Mouse (Mus musculus) kidney, embryonic 14.5 days (tissue): ENCODE measurements around the gene Atrx. TPM values are rescaled to one million over a fixed set of nuclear protein-coding genes. Genes with fewer than 3 reads are reported as not detected.

Experiments
- ATAC-seq: fragments of 200-750 bp; cut with Nextera tagmentation; 2 replicates; pipeline ENCODE4 v1.8.0; 2017; ENCODE audit warnings: moderate number of reproducible peaks, mild to moderate bottlenecking, moderate TSS enrichment, moderate library complexity; ENCODE audit not compliant: low FRiP score, low TSS enrichment
- H3K27ac ChIP-seq: fragments of 300-500 bp; sonication (generic); 2 replicates; pipeline ENCODE4 v1.5.1; 2014; ENCODE audit warnings: low read depth, mild to moderate bottlenecking, low read length, moderate library complexity, mixed read lengths
- H3K27me3 ChIP-seq: fragments of 300-500 bp; sonication (generic); 2 replicates; pipeline ENCODE4 v1.6.1; 2014; ENCODE audit warnings: mild to moderate bottlenecking, low read length; ENCODE audit not compliant: control insufficient read depth, insufficient read depth
- H3K36me3 ChIP-seq: fragments of 300-500 bp; sonication (generic); 2 replicates; pipeline ENCODE4 v1.6.1; 2014; ENCODE audit warnings: low read length, mixed read lengths; ENCODE audit not compliant: control insufficient read depth, insufficient read depth
- H3K4me1 ChIP-seq: fragments of 300-500 bp; sonication (generic); 2 replicates; pipeline ENCODE4 v1.6.1; 2014; ENCODE audit warnings: low read length, mixed read lengths; ENCODE audit not compliant: control insufficient read depth, insufficient read depth
- H3K4me2 ChIP-seq: fragments of 300-500 bp; sonication (generic); replicated peaks from 2 replicates; pipeline ENCODE4 v1.6.1; 2014; ENCODE audit warnings: low read depth, mild to moderate bottlenecking, low read length
- H3K4me3 ChIP-seq: fragments of 300-500 bp; sonication (generic); 2 replicates; pipeline ENCODE4 v1.5.1; 2014; ENCODE audit warnings: mild to moderate bottlenecking, low read length
- H3K9ac ChIP-seq: fragments of 300-500 bp; sonication (generic); 2 replicates; pipeline ENCODE4 v1.6.1; 2014; ENCODE audit warnings: low read depth, mild to moderate bottlenecking, low read length, moderate library complexity
- H3K9me3 ChIP-seq: fragments of 300-500 bp; sonication (generic); 2 replicates; pipeline ENCODE4 v1.6.1; 2016; ENCODE audit warnings: low read length; ENCODE audit not compliant: control insufficient read depth
- WGBS: fragments of 180-500 bp; shearing (Covaris S2); extraction: QIAGEN DNeasy Blood & Tissue Kit; methylation state at CpG from one replicate; pipeline ENCODE4 v1.1.7; 2014; 5-methylcytosine and 5-hydroxymethylcytosine counted together
- polyA plus RNA-seq: library from polyadenylated mRNA; unstranded; fragments of >200 nt; fragmentation: Nextera tagmentation; extraction: Ambion mirVana; gene quantifications from 2 replicates; pipeline ENCODE4 v1.2.1, GENCODE M21; 2014

Gene Atrx
- polyA plus RNA-seq, 1 experiment from 2014 or later, result 223 TPM

- Histone ChIP-seq H3K9me3 (no peaks in the 10 kb centered on the region), H3K4me3 (no peak overlapping the region), H3K36me3 (peaks cover 5% of the 10 kb centered on the region; the same call in 1 of the 2 replicates), H3K4me2 (no peak overlapping the region), H3K4me1 (no peaks in the 10 kb centered on the region), H3K27me3 (no peaks in the 10 kb centered on the region), H3K9ac (no peak overlapping the region), H3K27ac (no peak overlapping the region)
- no peak for ATAC-seq
- 81% methylated on average over 5 of the region's 5 CpGs for WGBS
These were observed 64.8 kb downstream of the Atrx start for GRCm38 (mm10) chrX:105864367-105864766.

DNA sequence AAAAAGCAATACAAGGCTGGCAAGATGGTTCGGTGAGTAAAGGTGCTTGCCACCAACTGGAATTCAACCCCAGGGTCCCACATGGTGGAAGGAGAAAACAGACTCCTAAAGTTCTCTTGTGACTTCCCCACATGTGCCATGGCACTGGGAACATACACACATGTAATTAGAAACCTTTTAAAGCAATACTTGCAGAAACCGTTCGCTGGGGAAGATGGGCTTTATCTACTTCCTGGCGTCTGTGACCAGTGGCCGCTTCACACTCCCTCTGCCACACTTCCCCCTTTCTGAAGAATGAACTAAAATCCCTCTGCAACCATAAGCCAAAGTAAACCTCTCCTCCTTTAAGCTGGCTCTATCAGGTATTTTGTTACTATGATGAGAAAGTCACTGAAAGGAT is 104.7 kb downstream of the Atrx start:
- Histone ChIP-seq H3K4me1 (no peaks in the 10 kb centered on the region), H3K4me3 (no peak overlapping the region), H3K4me2 (no peak overlapping the region), H3K27me3 (no peaks in the 10 kb centered on the region), H3K36me3 (peaks cover 34% of the 10 kb centered on the region), H3K27ac (no peak overlapping the region), H3K9me3 (no peaks in the 10 kb centered on the region), H3K9ac (no peak overlapping the region)
- 88% methylated on average over 5 of the region's 5 CpGs for WGBS
- ATAC-seq, result no peak

- H3K9ac ChIP-seq, result no peak overlapping the region
- no peak overlapping the region for H3K4me3 ChIP-seq
- no peak overlapping the region for H3K27ac ChIP-seq
- peaks cover 3% of the 10 kb centered on the region; the same call in 1 of the 2 replicates for H3K36me3 ChIP-seq
- H3K27me3 ChIP-seq, result 0 out of 2 replicates have a peak, but pooled peaks cover 2% of the 10 kb centered on the region
- WGBS, result 61% methylated on average over 8 of the region's 8 CpGs
- ATAC-seq, result no peak
- no peaks in the 10 kb centered on the region for H3K9me3 ChIP-seq
- no peak overlapping the region for H3K4me2 ChIP-seq
- no peaks in the 10 kb centered on the region for H3K4me1 ChIP-seq
These were observed 134.3 kb downstream of the Atrx start for GRCm38 (mm10) chrX:105794806-105795403.

DNA sequence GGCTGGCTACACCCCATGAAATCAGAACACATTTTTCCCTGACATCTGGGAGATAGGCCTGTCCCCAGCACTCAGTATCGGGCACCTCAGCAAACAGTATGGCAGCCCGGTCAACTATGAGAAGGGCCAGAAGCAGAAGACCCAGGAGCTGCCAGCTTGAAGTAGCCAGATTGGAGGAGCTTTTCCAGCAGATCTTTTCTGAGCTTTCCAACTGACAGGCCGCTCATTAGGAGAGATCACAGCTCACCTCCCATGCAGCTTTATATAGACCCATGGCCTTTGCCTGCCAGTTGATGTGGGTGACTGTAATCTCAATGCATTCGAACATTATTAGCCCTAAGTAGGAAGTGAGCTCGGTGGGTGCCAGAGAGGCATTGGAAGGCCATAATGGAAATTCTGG is 155.9 kb downstream of the Atrx start:
- WGBS, result 92% methylated on average over 5 of the region's 5 CpGs
- ATAC-seq, result no peak

DNA sequence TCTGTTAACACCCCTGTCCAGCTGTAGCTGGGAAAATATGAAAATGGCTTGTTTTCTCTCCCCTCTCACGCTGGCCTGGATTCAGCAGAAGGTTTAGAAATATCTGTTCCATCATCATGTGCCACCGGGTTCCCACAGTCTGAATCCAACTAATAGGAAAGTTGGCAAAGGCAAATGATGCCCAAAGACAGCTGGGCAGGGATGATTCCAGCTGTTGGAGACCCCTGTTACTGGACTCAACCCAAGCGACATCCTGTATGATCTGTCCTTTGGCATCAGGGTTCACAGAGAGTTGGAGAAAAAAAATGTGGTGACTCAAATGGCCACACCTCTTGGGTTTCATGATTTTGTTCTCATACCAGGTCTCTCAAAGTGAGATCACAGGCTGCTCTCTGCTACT is 161.3 kb downstream of the Atrx start:
- whole genome bisulfite sequencing, result 80% methylated on average over 3 of the region's 3 CpGs
- Histone ChIP-seq H3K9ac (no peak overlapping the region), H3K27ac (no peak overlapping the region), H3K27me3 (peaks cover 29% of the 10 kb centered on the region), H3K4me3 (no peak overlapping the region), H3K4me2 (no peak overlapping the region), H3K36me3 (no peaks in the 10 kb centered on the region), H3K4me1 (no peaks in the 10 kb centered on the region), H3K9me3 (no peaks in the 10 kb centered on the region)
- no peak for ATAC-seq

More for the DNA sequence above, 155.9 kb downstream of the Atrx start:
- H3K4me2 ChIP-seq, result no peak overlapping the region
- H3K9ac ChIP-seq, result no peak overlapping the region
- no peak overlapping the region for H3K4me3 ChIP-seq
- H3K27me3 ChIP-seq, result no peaks in the 10 kb centered on the region; the same call in 1 of the 2 replicates
- no peaks in the 10 kb centered on the region for H3K36me3 ChIP-seq
- H3K4me1 ChIP-seq, result no peaks in the 10 kb centered on the region
- H3K9me3 ChIP-seq, result no peaks in the 10 kb centered on the region
- no peak overlapping the region for H3K27ac ChIP-seq

DNA sequence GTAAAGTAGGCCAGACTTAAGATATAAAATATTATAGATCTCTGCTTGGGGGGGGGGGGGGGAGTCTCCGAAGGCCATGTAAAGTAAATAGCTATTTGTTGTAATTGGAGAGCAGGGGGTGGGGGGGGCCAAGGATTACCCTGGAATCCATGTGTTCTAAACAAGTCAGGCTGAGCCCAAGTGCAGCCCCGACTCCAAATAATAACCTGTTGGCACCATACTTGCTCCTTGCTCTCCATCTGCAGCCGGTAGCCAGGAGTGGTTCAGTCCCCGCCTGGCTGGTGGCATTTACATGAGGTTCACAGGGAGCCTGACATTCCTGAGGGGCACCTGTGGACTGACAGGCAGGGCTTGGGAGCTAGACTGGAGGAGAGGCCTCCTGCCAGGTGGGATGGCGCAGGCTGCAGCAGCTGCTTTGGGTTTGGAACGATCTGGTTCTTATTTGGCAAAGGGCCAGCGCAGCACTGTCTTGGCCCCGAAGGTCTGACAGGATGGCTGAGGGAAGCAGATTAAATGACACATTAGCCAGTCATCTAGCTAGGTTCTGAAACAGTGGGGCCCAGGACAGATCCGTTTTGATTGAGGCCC is 161.9 kb downstream of the Atrx start:
- Histone ChIP-seq H3K27ac (no peak overlapping the region), H3K27me3 (peaks cover 36% of the 10 kb centered on the region), H3K4me1 (no peaks in the 10 kb centered on the region), H3K9ac (no peak overlapping the region), H3K36me3 (no peaks in the 10 kb centered on the region), H3K9me3 (no peaks in the 10 kb centered on the region), H3K4me2 (no peak overlapping the region), H3K4me3 (no peak overlapping the region)
- peak; percentile 18 for ATAC-seq
- 40% methylated on average over 9 of the region's 9 CpGs for WGBS

GRCm38 (mm10) chrX:105766013-105766412 is 163.2 kb downstream of the Atrx start:
- ATAC-seq, result no peak
- Histone ChIP-seq H3K27ac (no peak overlapping the region), H3K9ac (no peak overlapping the region), H3K4me2 (no peak overlapping the region), H3K27me3 (peaks cover 36% of the 10 kb centered on the region), H3K36me3 (no peaks in the 10 kb centered on the region), H3K4me1 (no peaks in the 10 kb centered on the region), H3K9me3 (no peaks in the 10 kb centered on the region), H3K4me3 (no peak overlapping the region)
- 50% methylated on average over 6 of the region's 6 CpGs for WGBS

DNA sequence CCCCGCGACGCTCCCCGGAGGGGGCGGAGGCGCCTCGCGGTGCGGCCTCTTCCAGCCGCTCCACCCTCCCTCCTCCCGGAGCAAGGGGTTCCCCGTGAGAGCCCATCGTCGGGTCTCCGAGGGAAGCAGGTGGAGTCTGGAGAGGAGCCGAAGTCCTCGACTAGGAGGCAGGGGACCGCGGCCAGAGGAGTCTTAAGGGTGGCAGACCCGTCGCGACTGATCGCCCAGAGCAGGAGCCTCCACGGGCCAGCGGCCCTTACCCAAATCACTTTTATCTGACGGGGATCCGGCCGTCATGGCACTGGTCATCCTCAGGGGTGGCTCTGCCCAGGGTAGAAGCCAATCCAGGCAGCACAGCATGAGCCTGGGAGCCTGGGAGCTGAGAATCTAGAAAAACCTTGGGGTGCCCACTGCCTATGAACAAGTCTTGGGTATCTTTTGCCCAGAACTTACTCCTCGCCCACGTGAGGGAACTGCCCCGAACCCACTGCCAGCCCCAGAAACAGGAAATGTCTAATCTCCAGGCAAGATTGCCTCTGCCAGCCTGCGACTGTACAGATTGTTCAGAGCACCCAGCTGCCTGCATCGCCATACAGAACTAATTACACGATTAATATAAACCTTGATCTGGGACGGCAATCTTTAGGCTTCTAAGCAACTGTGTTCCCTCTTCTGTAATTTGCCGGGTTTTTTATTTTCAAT is 164.0 kb downstream of the Atrx start:
- no peaks in the 10 kb centered on the region for H3K9me3 ChIP-seq
- peak; percentile 48; the same call in 1 of the 2 replicates for ATAC-seq
- H3K4me1 ChIP-seq, result no peaks in the 10 kb centered on the region
- H3K9ac ChIP-seq, result no peak overlapping the region
- no peaks in the 10 kb centered on the region for H3K36me3 ChIP-seq
- 30% methylated on average over 28 of the region's 36 CpGs for WGBS
- no peak overlapping the region for H3K27ac ChIP-seq
- peaks cover 36% of the 10 kb centered on the region for H3K27me3 ChIP-seq
- peak overlapping the region; percentile 55 for H3K4me2 ChIP-seq
- H3K4me3 ChIP-seq, result peak overlapping the region; percentile 37
